Mouse (Mus musculus) heart, postnatal 4 days (tissue): Measurements from ENCODE around the gene Supt6. TPM values are rescaled to one million over a fixed set of nuclear protein-coding genes. Genes with fewer than 3 reads are reported as not detected.
"Not testable (repeated sequence)": the region's sequence is repeated elsewhere in the genome, so short reads cannot be mapped to it uniquely, and the experiment has no call there.

ENCODE experiments used
- DNase-seq: peaks from one replicate; pipeline ENCODE4 v3.0.0; 2021
- total RNA-seq, 2 experiments: library from RNA; stranded (reverse); gene quantifications; 2 replicates each; pipeline ENCODE4 v1.2.3; 2021

Gene Supt6
- total RNA-seq, 2 experiments from 2014 or later: 35.7 to 37.2 TPM

DNA sequence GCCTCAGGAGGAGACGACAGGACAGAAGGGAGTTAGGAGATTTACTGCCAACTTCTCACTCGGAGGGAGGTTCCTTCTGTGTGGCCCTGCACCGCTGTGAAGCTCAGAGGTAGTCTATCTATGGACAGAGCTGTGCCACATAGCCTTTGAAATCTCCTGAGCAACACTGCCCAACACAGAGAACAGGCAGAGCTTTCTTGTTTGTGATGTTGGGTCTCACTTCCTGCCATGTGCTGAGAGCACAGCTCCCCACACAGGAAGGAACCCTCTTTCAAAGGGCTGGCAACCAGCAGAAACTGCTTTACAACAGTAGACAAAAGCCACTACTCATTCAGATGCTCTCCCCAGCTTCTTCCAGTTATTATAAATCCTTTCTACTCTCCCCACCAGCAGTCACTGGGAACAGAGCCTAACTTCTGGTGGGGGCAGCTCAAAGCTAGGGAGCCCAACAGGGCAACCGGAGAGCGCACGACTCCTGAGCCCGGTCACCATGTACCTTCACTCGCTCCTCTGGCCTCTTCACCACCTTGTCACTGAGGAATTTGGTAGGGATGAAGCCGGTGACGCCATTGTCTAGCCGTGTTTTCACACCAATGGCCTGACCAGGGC is 30.0 kb downstream of the Supt6 start:
- DNase-seq: no peak

DNA sequence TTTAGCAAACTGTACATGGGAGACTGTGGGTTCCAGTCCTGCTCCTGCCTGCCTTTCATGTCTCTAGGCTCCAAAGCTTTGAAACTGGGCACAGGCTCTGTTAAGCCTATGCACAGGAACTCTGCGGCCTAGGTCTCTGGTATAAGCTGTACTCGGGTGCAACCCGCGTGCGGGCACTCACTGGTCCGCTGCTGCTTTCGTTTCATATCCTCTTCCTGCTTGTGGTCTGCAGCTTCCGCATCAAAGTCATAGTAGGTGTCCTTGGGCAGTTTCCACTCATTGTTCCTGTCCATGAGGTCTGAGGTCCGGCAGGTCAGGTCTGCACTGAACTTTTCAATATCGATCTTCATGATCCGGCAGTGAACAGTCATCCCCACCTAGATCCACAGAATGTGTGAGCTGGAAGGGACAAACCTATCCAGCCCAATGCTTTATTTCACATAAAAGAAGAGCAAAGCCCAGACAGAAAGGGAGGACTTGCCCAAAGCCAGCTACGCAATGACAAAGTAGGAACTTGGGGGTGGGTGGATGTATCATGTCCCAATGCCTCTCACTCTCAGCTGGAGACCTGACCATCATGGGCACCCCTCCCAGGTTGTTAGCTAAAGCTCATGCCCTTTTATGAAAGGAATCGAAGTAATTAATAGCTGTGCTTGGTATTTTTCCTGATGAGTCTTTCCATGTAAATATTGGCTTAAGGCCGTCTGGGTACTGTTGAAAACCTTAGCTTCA is 32.5 kb downstream of the Supt6 start:
- DNase-seq: no peak

DNA sequence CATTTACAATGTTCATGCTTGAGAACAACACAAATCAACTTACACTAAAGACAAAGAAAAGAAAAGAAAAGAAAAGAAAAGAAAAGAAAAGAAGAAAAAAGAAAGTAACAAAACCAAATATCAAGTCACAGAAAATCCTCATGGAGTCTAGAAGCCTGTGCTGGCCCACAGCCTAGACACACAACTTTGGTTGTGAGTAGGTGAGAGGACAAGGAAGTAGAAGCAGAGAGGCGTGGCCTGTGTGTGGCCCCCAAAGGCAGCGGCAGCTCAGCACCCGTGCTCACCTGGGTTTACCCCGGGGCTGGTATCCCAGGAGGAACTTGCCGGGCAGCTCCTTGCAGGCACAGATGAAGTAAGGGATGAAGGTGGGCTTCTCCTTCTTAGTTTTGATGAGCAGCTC is 34.3 kb downstream of the Supt6 start:
- DNase-seq: no peak

DNA sequence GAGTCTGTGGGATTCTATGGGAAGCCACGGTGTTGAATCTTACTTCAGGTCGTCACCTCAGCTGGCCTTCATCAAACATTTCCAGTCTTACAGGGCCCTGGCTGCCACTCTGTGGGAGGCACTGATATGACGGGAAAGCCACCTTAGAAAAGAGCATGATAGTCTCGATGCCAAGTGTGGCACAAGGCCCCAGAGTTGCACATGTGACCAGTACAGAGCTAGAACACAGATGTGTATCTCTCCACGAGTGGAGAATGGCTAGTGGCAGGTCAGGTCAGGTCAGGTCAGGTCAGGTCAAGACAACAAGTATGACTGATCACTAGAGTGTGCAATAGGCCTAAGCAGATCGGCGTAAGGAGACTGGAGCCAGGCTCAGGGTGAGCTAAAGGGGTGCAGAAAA is 35.2 kb downstream of the Supt6 start:
- no peak for DNase-seq

DNA sequence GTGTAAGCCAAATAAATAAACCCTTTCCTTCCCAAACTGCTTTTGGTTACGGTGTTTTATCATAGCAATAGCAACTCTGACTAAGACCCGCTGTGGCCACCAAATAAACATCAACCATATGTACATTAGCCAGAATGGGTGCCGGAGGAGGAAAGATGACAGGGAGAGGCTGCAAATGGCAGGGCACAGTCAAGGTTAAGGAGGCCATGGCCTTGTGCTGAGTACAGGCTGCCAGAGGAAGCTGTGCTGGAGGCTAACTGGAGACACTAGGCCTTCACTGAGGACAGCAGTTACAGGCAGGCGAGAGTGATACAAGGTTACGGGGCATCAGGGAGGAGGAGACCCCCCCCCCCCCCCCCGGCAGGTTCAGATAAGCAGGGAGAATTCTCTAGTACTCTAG is 35.9 kb downstream of the Supt6 start:
- DNase-seq: no peak

DNA sequence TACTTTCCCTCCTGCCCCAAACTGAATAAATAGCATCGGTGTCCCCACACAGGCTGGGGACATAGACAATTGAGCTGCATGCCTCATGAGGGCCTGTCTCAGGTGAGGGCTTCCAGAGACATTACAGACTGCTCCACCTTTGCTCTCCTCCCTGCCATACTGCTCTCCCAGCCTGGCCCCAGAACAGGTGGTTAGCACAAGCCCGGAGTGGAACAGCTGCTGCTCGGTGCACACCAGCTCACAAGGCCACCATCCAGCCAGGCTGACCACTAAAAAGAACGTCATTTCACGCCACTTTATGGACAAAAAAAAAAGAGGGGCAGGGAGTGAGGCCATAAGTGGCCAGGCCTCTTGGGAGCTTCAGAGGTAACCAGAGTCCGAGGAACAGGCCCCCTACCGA is 38.6 kb downstream of the Supt6 start:
- no peak for DNase-seq

DNA sequence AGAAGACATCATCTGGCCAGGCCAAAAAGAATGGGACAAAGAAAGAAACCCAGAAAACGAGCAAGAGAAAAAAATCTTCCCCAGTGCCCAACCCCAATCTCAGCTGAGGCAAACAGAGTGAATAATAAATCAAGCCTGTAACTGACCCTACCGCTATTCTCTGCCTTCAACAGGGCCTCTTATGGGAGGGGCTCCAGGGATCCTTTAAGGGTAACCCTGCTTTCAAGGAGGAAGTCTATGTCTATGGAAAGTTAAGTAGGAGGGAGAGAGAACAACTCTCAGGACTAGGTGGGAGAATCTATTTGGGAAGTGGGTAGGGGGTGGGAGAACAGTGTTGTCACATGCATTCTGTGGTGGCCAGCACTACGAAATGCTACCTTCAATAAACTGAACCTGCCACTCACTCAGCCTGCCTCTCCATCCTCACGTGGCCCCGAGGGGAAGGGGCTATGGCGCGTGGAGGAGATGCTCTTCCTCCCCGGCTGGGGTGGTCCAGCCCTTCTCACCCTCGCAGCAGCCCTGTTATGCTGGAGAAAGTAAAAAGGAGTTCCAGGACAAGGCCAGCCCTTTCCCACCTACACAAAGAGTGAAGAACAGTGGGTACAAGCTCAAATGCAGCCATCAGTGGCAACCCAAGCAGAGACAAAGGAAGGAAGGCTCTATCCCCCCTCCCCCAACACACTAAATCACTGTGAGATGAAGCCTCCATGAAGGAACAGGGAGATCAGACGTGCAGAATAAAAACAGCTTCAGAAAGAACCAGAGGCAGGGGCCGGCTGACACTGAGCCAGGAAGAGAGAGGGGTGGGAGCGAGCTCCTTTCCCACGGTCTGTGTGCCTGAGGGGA is 40.2 kb downstream of the Supt6 start:
- no peak for DNase-seq

DNA sequence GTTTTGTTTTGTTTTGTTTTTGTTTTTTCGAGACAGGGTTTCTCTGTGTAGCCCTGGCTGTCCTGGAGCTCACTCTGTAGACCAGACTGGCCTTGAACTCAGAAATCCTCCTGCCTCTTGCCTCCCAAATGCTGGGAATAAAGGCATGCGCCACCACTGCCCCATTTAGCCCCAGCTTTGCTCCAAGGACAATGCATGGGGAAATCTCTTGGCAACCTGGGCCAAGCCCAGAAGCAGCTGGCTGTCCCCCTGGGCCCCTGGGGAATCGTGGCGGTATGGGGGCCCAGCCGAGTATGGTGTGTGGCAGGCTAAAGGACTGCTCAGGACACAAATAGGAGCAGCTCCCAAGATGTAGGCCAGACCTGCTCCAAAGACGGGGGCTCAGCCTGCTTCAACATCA is 41.5 kb downstream of the Supt6 start:
- no peak for DNase-seq

DNA sequence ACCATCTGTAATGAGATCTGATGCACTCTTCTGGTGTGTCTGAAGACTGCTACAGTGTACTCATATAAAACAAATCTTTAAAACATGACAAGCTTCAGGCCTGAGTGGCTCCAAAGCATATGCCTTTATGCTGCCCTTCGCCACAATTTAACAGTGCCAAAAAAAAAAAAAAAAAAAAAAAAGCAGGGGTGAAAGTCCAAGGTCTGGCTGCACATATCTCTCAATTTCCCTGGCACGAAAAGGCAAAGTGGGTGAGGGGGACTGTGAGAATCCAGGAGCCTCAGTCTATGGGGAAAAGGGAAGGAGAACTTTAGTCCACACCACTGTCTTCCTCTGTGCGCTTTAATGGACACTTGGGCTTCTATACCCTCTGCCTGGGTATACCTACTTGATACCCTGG is 43.4 kb downstream of the Supt6 start:
- no peak for DNase-seq

DNA sequence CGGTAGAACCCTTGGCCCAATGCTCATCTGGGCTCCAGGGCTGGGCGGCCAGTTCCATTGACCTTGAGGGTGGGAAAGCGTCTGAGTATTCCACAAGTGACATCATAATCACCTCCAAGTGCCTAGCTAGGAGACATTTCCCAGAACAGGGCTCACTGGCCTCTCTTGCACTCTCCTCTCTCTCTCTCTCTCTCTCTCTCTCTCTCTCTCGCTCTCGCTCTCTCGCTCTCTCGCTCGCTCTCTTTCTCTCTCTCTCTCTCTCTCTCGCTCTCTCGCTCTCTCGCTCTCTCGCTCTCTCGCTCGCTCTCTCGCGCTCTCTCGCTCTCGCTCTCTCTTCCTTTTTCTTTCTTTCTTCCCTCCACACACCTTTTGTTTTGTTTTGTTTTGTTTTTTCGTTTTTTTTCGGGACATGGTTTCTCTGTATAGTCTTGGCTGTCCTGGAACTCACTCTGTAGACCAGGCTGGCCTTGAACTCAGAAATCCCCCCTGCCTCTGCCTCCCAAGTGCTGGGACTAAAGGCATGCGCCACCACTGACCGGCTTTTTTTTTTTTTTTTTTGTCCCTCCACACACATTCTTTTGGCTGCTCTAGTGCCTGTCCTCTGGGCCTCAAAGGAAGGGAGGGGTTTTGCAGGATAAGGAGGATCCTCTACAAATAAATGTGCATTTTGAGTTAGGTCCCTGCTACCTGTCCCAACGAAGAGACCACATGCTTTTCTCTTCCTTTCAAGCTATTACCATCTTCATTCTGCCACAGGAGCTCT is 50.5 kb downstream of the Supt6 start:
- DNase-seq: no peak

DNA sequence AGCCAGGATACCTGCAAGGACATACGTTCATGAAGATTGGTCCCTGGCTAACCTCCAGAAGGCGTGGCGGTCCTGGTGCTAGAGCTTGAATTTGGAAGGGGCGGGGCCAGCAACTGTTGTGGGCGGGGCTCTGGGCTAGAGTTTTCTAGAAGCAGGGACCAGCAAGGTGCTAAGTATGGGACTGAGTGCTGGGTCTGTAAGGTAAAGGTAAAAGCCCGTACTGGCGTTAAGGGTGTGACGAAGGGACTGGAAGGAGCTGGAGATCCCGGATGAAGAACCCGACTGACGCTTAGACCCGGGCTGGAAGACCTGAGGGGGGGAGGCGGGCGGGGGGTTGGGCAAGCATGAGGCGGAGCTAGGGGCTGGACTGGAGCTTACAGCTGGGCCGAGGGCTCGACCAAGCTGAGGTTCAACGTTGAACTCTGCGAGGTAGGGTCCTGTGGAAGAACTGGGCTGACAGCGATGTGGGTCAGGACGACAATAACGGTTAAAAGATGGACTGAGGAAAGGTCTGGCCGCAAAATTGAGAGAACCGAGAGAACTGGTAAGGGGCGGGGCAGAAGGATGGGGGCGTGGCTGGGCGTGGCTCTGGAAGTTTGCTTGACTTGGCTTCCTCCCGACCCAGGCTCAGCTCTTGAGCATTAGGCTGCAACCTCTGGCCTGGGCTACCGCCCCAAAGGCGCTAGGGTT is 51.2 kb downstream of the Supt6 start:
- DNase-seq: peak; percentile 81

DNA sequence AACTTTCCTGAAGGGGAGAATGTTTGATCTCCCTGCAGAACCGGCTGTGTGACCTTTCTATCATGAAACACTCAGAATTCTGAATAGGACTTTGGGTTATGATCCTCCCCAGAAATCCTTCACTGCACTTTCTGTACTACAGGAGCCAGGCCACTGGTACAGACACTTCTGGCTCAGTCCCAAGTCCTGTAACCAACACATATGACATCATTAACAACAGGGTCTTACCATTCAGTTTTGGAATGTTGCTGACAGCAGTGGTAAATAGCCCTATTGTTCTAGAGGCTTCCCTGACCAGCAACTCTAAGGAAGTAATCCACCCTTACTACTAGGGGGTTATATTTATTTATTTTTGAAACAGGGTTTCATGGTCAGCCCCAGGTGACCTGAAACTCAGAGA is 52.7 kb downstream of the Supt6 start, which contains the start of gene Proca1:
Gene Proca1 (plus strand): TSS at position 280 of the 400 bp plus-strand sequence.
- no peak for DNase-seq

DNA sequence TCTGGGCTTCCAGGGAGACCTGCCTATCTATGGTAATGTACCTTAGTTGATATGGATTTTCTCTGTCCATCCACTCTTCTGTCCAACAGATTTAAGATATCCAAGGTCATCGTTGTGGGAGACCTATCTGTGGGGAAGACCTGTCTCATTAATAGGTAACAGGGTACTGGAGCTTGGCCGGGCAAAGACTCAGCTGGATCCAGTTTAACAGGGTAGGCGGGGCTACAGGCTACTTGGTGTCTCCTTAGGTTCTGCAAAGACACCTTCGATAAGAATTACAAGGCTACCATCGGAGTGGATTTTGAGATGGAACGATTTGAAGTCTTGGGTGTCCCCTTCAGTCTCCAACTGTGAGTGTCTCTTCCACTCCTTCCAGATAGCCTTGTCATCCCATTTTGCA is 55.7 kb downstream of the Supt6 start:
- DNase-seq: no peak

DNA sequence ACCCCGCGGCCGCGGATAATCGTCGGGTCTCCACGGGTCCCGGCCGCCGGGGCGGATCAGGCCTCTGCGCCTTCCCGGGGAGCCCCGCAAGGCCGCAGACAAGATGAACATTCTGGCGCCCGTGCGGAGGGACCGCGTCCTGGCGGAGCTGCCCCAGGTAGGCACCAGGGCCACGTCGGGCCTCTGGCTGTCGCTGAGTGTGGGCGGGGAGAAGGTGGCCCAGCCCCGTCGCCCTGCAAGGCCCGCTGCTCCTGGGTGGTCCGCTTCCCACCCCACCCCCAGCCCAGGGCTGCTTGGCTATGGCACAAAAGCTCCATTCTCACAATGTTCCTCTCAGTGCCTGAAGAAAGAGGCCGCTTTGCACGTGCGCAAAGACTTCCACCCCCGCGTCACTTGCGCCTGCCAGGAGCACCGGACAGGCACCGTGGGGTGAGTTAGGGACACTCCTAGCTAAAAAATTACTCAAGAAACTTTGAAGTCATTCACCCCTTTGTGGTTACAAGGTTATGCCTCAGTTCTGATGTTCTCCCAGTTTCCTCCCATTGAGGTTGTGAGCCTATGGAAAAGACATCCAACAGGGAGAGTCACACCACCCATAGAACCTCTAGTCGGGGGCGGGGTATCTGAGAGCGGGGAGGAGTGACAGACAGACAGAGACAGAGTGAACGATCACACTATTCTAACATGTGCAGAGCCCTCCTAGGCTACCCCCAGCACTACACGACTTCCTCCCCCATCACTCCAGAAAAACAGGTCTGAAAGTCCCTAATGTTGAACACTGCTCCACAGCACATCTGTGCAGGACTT is 56.4 kb downstream of the Supt6 start:
- DNase-seq: peak; percentile 80

DNA sequence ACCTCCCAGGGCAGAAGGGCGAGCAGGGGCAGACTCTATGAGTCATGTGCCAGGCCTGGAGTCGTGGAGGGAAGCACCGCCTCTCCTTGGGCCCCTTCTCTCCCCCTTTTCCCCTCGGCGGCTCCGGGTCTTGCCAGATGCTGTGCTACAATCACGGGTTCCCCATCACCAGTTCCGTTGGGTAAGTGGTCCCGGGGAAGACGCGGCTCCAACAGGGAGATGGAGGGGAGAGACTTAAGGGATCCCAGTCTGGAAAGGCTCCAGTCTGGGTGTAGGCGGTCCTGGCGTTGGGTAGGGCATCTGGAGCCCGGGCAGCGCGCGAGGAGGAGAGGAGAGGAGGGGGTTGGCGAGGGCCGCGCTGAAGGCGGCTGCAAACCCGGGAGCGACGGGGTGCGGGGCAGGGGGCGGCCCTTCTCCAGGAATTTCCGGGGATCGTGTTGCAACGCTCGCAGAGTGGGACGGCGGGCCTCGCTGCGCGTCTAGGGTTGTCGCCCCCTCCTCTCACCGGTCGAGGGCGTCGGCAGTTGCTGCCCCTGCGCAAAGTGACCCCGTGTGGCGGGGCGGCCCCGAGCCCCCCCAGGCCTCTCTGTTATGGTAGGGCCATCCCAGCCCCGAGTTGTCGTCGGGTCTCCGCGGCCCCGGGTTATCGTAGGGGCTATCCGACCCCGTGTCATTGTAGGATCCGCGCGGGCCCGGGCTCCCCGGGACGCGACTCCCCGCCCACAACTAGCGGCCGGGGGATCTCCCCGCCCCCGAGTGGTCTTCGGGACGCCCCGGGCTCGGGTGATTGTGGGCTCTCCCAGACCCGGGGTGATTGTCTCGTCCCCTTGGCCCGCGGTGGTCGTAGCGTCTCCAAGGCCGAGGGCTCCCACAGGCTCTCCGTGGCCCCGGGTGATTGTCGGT is 57.2 kb downstream of the Supt6 start, which contains the start of gene Rab34:
Gene Rab34 (plus strand): TSS at position 100 of the 903 bp plus-strand sequence.
- peak; percentile 85 for DNase-seq

DNA sequence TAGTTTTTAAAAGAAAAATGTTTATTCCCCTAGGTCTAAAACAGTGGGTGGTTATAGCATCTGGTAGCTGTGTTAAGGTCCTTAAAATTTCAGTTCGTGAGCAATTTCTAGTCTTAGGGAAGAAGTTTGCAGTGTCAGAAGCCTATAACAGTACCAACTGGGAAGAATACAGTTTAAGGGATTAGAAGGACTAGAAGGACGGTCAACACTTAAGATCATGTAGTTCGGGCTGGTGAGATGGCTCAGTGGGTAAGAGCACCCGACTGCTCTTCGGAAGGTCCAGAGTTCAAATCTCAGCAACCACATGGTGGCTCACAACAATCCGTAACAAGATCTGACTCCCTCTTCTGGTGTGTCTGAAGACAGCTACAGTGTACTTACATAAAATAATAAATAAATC is 61.1 kb downstream of the Supt6 start:
- not testable (repeated sequence) for DNase-seq

DNA sequence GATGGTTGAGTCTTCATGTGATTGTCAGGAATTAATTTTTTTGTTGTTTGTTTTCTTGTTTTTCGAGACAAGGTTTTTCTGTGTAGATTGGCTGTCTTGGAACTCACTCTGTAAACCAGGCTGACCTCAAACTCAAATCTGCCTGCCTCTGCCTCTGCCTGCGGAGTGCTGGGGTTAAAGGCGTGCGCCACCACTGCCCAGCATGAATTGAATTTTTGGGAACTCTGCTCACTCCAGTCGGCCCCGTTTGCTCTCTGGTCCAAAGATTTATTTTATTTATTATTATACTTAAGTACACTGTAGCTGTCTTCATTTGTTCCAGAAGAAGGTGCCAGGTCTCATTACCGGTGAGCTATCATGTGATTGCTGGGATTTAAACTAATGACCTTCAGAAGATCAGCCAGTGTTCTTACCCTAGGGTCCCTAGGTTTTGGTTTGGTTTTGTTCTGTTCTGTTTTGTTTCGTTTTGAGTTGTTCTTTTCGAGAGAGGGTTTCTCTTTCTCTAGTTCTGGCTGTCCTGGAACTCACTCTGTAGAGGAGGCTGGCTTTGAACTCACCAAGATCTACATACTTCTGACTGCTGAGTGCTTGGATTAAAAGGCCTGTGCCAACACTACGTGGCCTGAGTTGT is 61.8 kb downstream of the Supt6 start:
- no peak for DNase-seq

DNA sequence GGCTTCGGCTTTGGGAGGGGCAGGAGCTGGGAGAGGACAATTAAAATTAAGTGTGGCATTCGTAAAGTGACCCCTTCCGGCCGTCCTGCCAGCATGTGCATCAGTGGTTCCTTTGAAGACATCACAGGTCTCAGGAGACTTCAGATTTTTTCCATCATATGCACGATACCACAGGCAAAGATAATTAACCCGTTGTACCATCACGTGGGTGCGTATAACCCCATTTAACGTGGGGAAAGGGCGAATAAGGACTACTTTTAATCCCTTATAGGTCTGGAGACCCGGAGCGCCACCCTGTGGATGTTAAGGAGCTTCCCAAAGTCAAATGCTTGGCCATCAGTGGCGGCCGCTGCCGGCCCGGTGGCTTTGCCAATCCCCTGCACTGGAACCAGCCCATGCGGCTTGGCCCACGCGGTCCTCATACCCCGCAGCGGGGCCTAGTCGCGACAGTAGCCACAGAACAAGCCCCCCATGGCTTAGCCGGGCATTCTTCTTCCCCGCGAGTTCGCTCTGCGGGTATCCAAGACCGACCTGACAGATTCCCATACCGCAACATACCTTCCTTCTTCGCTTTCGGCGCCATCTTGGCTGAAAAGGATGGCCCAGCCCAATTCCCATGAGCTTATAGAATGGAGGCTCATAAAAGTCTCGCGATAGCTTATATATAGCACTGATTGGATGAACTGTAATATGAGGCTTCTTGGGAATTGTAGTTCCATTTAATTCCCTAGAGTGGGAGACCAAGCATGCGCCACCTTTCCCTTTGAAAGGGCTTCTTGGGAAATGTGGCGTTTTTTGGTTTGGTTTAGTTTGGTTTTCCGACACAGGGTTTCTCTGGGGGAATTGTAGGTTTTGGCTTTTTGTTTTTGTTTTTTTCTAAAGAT is 62.6 kb downstream of the Supt6 start, which contains the start of gene Rpl23a:
Gene Rpl23a (minus strand): TSS at position 624 of the 884 bp plus-strand sequence.
- DNase-seq: peak; percentile 79
